Mouse (Mus musculus) frontal cortex, postnatal 10 days (tissue): Measurements from ENCODE around the gene Ccm2.
"Not testable (repeated sequence)": the region's sequence is repeated elsewhere in the genome, so short reads cannot be mapped to it uniquely, and the experiment has no call there.

Source experiments
- DNase-seq, 2 experiments: peaks; one replicate each; pipeline ENCODE4 v3.0.0; 2022; ENCODE audit warnings: low spot score in 2 of 2, mixed read lengths in 1 of 2

Ccm2 gene

DNA sequence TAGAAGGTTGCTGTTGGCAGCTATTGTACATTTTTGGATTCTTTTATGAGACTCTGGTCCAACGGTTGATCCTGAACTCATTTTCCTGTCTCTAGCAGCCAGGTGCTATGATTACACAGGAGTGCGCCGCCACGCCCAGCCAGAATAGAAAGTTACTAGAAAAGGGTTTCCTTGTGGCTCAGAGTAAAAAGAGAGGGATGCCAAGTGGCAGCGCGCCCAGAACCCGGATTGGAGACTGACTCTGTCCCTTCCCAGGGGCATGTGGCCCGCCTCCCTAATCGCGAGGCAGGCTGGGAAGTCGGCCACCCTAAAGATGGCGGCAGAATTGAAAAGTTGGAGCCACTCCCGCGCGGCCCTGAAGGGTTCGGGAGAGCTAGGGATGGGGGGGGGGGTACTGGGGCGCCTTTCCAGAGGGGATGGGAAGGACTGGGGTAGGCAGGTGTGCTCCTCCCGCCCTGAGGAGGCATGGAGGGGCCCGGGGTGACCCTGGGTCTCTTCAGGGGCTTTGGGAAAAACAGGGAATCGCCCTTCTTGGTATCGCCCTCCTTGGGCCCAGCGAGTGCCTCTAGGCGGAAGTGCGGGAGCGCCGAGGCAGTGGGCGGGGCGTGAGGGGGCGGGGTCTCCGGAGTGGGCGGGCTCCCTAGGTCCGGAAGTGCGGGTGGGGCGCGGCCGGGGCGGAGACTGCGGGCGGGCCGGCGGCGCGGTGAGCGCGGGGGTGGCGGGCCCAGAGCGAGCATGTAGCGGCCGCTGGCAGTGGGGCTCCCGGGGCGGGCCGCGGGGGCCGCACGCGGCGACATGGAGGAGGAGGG lies at the start of gene Ccm2:
Gene Ccm2 (plus strand): TSS at position 683 of the 809 bp plus-strand sequence.
- DNase-seq = peak; percentile 92 to 93

DNA sequence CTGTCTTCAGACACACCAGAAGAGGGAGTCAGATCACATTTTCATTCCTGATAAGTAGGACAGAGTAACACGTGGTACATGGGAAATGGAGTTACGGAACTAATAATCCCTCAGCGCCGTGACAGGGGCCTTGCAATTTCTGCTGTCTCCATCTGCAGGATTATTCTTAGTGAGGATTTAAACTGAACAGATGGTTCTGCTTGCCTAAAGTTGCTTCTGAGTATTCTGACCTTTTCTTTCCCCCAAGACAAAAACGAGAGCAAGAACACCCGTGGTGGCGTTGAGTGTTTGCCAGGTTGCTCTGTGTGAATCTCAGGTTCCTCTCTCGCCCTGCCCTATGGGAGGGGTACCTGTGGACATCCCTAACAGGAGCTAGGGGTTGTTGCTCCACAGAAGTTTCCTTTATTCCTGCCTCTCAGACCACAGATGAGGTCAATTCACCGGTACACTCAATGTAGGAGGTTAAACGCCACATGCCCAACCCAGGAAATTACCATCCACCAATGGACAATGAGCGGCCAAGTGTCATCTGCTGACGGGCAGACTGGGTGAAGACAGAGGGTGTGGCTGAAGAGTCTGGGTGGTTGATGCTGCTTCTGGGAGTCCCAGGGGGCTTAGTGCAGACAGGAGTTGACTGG lies 49.3 kb upstream of the Ccm2 start:
- DNase-seq = no peak

DNA sequence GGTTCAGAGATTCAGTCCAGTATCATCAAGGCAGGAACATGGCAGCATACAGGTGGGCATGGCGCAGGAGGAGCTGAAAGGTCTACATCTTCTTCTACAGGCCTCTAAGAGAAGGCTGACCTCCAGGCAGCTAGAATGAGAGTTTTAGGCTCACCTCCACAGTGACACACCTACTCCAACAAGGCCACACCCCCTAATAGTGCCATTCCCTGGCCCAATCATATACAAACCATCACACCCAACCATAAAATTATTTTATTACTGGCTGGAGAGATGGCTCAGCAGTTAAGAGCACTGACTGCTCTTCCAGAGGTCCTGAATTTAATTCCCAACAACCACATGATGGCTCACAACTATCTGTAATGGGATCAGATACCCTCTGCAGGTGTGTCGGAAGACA lies 44.2 kb upstream of the Ccm2 start:
- no peak for DNase-seq

DNA sequence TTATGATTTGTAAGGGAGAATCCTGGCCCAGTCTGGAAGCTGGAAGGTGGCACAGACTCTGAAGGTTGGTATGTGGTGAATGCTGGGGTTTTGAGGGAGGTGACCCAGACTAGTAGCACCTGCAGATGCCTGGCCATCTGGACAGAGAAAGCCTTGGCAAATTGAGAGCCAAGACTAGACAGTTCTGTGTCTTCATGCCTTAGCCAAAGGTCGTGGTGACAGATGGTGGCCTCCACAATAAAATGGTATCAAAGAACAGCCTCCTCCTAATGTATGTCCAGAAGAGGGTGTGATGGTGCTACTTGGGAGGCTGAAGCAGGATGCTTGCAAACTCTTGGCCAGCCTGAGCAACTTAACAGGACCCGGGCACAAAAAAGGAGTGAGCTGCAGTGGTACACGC lies 42.5 kb upstream of the Ccm2 start:
- DNase-seq = no peak

DNA sequence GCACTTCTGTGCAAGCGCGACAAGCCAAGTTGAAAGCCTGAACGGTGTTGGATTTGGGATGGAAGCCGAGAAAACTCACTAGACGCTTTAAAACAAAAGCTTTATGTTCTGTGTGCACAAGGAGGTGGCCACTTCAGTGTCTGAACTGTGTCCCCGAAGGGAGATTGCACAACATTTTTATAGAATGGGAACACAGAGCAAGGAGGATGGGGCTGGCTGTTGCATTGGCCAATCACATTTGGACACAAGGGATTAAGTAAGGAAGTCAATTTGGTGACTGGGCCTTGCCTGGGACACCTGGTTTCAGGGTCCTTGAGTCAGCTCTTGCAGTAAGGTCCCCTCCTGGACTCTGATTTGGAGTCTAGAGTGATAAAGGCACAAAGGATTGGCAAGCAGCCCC lies 42.0 kb upstream of the Ccm2 start:
- no peak for DNase-seq

DNA sequence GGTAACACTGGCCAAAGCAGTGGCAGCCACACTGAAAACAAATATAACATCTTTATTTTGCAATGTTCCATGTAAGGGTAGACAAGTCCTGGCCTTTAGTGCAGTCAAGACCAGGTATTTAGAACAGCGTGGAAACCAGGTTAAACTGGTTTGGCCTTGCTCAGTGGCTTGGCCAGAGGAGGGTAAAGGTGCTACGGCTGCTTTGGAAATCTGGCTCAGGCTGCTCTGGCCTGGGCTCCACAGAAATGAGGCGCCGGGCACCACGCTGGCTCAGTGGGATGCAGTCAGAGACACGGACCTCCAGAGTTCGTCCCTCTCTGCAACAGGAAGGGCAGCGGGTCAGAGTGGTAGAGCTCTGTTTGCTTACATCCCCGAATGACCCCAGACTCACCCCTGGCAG lies 40.2 kb upstream of the Ccm2 start:
- DNase-seq = no peak

DNA sequence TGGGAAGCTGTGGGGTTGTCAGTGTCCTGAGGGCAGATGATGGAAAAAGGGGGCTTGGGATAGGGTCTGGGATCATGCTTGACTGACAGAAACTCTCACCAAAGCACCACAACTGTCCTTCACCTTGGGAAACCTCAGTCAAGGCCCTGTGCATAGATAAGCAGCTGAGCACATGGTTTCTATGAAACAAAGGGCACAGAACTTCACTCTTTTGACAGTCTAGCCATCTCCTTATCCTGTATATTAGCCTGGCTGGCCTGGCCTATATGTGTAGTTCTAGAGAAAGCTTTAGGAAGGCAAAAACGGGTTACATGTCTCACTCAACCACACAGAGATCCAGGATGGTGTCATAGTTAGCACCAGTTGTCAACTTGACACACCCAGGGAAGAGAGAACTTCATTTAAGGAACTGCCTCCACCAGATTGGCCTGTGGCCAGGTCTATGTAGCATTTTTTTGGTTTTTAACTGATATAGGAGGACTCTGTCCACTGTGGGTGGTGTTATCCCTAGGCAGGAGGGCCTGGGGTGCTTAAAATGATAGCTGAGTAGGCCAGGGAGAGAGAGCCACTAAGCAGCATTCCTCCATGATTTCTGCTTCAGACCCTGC lies 38.3 kb upstream of the Ccm2 start:
- no peak for DNase-seq

DNA sequence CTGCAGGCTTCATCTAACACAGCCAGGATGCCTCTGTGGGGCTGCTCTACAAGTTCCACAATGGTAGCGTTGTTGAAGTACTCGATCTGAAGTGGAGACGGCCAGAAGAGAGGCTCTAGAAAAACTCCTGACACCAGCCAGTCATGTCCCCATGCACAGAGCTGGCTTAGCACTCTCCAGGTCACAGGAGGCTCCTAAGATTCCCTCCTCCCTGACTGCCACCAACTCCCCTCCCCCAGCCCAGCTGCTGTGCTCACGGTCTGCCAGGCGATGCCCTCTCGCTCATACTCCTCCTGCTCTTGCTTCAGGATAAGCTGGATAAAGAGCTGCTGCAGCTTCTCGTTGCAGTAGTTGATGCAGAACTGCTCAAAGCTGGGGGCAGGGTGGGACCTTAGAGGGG lies 31.9 kb upstream of the Ccm2 start:
- no peak for DNase-seq

DNA sequence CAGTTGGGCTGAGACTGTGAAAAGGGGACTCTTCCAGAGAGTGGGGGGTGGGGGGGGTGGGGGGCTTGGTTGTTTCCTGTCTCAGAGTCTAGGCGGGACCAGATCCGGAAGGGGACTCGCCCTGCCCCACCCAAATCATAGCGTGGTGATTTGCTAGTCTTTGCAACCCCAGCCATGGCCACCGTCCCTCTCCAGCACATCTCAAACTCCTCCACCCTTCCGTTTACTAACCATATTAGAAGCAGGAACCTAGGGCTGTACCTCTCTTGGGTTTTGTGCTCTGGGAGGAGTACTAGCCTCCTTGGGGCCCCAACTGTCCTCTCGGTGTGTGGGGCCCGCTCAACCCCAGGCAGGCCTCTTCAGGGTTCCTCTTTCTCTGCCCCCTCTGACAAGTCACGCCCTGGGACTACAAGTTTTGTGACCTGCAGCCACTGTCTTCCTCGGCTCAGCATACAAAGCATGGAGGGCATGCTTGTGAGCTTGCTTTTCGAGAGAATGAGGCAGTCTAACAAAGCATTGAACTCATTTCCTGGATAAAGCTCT lies 27.1 kb upstream of the Ccm2 start:
- DNase-seq = no peak

DNA sequence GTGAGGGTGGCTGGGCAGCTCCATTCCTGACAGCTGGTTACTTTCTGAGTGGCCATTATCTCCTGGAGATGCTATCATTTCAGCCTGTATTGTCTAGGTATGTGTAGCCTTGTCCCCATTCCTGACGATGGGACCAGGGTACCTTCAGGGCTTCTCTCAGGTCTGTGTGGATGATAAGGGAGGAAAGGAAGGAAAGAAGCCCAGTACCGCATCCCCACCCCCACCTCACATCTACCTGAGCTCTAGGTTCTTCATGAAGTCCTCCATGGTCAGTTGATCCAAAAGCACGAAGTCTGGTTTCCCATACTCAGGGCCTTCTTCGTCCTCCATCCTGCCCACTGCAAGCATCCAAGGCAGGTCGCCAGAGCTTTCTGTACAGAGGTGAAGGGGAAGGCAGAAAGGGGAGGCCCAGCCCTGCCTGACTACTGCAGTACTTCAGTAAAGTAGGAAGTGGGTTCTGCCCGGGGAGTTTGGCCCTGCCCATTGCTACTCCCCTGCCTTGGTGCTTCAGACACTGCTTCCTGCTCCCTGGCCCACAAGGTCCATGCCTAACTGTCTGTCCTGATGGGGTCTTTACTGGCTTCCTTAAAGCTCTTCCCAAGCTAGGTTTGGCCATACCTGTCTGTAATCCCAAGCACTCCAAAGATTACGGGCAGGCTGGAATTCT lies 26.0 kb upstream of the Ccm2 start, which contains the start of gene Myo1g:
Gene Myo1g (minus strand): TSS at position 459 of the 667 bp plus-strand sequence.
- no peak for DNase-seq

DNA sequence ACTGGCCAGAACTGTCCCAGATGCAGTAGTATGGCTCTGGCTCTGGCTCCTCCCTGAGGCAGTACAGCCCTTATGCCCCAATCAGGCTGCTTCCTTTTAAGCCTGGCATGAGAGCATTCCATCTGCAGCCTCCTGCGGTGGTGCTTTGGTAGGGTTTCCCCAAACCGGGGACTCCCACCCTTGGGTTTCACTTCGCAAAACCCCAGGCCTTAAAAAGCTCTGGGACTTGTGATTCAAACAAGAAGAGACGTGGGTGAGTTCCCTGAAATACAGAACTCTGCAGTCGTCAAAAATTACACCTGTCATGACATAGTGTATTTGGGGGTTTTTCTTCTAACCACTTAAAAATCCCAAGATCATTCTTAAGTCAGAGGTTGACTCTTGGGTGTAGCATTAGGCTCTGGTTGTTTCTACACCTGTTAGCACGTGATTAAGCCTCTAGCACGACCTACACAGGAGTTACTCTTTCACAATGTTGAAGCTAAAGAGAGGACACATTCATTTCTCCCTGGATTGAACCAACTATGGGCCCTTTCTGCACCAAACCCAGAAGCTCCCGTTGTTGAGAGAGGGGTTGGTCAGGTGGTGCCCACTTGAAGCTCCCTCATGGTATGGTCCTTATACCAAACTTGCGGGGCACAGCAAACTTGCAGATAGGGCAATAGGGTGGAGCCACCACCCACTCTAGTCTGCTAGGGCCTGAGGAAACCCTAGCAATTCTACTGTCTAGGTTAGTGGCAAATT lies 23.7 kb upstream of the Ccm2 start:
- DNase-seq = no peak

DNA sequence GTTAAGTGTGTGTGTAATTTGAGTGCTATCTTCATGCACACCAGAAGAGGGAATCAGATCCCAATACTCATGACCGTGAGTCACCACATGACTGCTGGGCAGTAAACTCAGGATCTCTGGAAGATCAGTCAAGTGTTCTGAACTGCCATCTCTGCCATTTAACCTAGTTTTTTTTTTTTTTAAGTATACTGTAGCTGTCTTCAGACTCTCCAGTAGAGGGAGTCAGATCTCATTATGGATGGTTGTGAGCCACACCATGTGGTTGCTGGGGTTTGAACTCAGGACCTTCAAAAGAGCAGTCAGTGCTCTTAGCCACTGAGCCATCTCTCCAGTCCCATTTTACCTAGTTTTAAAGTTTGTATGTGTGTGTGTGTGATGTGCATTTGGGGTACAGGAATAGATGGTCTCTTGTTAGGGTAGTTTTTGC lies 23.0 kb upstream of the Ccm2 start:
- DNase-seq = no peak

DNA sequence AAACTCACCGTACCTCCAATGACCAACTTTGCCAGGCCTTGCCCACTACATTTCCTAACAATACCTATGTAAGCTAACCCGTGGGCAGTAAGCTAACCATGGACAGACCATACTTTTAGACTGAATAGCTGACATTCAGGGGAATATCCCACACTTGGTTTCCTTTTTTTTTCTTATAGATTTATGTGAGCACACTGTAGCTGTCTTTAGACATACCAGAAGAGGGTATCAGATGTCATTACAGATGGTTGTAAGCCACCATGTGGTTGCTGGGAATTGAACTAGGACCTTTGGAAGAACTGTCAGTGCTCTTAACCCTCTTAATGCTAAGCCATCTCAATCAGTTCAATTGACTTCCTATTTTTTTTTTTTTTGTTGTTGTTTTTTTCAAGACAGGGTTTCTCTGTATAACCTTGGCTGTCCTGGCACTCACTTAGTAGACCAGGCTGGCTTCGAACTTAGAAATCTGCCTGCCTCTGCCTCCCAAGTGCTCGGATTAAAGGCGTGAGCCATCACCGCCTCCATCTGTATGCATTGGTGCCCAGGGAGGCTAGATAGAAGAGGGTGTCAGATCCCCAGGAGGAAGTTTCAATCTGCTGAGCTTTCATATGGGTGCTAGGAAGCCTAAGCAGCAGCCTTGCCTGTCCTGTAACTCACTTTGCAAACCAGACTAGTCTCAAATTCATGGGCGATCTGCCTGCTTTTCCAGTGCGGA lies 22.4 kb upstream of the Ccm2 start:
- no peak for DNase-seq

DNA sequence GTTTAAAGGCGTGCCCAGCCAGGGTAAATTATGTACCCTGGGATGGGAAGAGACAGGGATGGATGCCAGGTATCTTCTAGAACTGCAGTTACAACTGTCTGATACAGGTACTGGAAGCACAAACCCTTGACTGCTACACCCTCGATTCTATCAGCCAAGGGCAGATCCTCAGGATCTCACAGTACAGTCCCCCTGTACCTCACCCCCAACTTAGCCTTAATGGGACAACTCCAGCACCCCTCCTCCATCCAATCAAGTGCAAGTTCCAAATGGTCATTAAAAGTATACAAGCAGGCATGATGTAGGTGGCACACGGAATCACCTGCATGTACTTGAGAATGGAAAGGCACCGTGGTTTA lies 21.8 kb upstream of the Ccm2 start:
- DNase-seq = no peak

DNA sequence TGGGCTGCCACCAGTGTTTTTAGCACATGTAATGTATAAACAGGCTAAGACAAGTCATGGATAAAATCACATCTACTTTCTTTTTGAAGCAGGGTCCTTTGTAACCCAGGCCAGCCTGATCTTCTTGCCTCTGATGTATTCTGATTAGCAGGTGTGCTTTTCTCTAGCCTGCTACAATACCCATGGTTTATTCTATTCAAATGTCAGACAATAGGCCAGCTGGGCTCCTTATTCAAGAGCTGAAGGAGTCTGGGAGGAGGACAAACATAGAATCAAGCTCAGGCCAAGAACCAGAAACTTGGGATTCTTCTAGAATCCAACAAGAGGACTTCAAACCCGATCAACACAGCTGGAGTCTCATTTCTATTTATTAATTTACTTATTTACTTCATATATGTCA lies 21.4 kb upstream of the Ccm2 start:
- no peak for DNase-seq

DNA sequence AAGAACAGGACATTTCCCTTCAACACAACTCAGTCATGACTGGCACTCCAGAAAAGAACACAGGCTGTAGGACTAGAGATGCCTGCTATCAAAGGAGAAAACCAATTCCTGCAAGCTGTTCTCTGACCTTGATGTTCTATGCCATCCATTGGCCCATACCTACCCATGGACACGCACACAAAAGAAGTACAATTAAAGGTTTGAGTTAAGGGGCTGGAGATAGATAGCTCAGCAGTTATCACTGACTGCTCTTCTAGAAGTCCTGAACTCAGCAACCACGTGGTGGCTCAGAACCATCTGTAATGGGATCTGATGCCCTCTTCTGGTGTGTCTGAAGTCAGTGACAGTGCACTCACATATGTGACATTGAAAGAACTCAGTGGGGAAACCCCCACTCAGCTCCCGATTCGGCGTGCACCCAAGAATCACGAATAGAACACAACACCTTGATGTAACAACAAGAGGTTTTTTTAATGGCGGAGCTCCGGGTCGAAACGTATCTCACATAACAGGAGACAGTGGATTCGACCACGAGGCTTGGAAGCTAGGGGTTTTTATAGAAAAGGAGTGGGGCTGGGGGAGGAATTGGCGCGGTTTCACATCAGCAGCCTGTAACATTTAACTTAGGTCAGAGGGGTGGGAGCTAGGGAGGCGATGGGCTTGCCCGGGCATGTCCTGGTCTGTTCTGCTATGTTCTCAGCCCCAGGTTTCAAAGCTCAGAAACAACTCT lies 20.0 kb upstream of the Ccm2 start:
- not testable (repeated sequence) for DNase-seq

DNA sequence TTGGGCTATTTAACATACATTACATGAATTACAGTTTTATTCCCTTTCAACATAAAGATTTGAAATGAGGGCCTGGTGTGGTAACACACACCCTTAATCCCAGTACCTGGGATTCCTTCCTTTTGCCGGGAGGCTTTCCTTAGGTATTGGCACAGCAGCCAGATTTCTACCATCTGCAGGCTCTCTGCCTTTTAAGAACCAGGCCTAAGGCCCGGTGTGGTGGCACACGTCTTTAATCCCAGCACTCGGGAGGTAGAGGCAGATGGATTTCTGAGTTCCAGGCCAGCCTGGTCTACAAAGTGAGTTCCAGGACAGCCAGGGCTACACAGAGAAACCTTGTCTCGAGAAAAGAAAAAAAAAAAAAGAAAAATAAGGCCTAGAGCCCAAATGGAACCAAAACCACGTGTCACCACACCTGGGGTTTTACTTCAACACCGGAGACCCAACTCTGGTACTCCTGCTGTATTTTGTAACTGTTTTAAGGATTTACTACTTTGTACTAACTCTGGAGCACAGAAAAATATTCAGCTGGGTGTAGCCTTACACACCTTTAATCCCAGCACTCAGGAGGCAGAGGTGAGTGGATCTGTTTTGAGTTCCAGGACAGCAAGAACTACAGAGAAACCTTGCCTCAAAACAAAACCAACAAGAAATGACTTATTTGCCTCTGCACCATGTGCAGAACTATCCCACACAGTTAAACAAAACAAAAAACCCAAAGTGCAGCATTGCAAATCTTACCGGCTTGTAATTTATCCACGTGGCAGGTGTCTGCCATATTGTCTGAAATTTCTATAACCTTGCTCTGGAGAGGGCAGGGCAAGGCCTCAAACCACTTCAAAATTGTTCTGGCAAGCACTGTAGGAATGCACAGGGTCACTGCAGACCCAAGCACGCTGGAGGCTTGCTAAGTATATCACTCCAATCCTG lies 19.2 kb upstream of the Ccm2 start:
- DNase-seq = no peak

DNA sequence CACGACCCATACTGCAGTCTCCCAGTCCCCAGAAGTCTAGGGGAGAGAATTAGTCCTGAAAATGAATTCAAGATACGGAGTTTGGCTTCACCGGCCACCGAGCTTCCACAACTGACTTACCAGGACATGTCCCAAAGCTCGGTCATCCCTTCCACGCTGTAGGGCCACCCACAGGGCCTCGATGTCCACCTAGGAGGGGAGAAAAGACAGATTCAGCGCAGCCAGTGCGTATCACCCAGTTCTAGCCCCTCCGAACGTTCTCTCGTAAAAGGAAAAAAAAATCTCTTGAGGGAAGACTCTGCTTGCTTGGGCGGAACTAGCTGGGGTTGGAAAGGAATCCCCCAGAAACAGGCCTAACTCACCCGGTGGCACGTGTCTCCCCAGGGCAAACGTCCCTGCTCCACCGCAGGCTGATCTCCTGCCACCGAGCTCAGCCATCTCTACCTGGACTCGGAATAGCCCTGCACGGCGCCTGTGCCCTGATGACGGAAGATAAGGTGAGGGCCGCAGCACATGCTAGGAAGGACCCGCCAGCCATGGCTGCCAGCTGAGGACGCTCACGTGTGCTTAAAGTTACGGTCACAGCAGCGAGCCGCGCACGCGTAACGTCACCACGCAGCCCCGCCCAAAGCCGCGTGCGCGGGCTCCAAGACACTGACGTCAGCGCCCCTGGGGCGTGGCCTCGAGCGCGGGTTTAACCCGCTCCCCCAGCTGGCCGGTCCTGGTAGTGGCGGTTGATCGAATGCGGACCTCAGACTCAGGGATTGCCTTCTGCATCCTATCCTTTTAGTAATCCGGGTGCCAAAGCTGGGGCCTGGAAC lies 18.3 kb upstream of the Ccm2 start:
- DNase-seq = peak; percentile 94 to 98
